Mouse (Mus musculus) monocyte, adult 59 days (primary cell): ENCODE results near the gene Bpifa5. TPM values are rescaled to one million over a fixed set of nuclear protein-coding genes. Genes with fewer than 3 reads are reported as not detected.

Experiments used
- total RNA-seq, 2 experiments: library from RNA; stranded (reverse); gene quantifications; one replicate each; pipeline ENCODE4 v1.2.4; 2023

The Bpifa5 gene
- total RNA-seq: not detected

DNA sequence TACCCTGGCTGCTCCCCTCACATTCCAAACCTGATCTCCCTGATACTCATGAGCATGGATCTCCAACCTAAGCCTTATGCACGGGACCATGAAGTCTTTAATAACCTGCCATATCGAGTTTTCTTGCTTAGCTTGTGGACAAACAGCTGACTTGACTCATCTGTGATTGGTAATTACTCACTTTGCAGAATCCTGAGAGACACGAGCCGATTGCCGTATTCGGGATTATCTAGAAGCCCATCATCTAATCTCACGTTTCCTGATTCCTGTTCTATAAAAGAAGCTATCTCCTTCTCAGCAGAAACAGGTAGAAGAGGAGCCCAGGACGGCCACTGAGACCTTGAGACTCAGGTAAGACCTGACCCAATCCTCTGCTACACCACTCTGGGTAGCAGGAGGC is at the start of gene Bpifa5:
Gene Bpifa5 (plus strand): TSS at position 301 of the 400 bp plus-strand sequence.

DNA sequence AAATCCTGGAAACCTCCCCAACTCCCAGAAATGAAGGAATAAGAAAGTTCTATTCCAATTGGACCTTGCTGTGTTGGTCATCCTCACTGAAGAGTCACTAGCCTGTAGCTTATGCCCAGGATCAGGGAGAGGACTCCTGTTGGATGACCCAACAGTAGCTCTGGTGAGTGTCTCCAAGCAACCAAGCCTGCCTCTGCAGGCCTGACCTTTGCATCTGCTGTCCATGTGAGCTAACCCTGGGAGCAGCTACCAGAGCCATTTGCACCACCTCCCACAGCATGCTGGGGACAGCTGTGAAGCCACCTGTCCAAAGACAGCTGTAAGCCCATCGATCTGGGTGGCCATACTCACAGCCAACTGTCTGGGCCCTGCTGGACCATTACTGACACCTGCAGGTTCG is 32.3 kb upstream of the Bpifa5 start, which contains the start of gene Bpifa3:
Gene Bpifa3 (plus strand): TSS at position 217 of the 400 bp plus-strand sequence.

DNA sequence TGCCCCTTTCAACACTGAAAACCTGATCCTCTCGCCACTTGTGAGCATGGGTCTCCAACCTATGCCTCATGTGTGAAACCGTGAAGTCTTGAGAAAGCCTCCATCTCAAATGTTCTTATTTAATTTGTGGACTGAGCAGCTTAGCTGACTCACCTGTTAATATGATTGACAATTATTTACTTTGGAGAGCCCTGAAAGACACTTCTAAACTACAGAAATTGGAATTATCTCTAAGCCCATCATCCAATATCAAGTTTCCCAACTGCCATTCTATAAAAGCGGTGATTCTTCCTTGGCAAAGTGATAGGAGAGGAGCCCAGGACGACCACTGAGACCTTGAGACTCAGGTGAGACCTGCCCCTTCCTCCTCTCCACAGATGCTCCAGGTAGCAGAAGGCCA is 19.8 kb upstream of the Bpifa5 start, which contains the start of gene Bpifa1:
Gene Bpifa1 (plus strand): TSS at position 301 of the 400 bp plus-strand sequence.

DNA sequence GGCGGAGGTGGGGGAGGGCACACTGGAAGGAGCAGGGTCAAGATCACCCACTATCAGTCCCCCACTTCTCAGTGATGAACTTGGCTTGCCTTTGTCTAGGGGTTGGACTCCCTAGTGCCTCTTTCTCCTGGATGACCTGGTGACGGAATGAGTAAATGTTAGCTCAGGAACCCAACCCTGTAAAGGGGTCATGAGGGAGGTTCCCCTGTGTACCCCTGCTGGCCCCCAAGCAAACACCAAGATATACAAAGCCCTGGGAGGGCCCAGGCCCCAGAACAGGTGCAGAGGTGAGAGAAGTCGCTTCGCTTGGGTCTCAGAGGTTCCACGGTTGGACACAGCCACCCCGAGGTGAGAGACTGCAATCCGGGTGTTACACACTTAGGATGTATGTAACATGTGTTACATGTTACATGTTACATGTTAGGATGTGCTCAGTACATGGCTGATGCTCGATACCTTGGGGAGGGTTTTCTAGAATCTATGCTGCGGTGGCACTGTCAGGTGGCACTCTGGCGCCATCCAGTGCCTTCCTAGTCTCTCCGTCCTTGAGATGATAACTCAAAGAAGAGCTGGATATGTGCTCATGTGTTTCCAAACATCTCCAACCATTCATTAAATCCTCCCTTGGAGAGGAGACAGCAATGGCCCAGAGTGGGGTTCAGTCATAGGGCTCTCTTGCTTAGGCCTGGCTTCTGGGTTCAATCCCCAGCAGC is 28.3 kb downstream of the Bpifa5 start, which contains the start of gene Bpifb1:
Gene Bpifb1 (plus strand): TSS at position 273 of the 713 bp plus-strand sequence.

Other genes with a start within 250 kb of the Bpifa5 start
- gene Bpifb3, start 244.4 kb upstream of the Bpifa5 start, total RNA-seq: not detected
- gene Bpifb4, start 224.4 kb upstream of the Bpifa5 start, total RNA-seq: not detected
- gene Bpifa6, start 187.7 kb upstream of the Bpifa5 start, total RNA-seq: under 1 TPM; 0.52 to 0.88 TPM
- gene Bpifa2, start 154.3 kb upstream of the Bpifa5 start, total RNA-seq: not detected
- not detected for gene Bpifa3, start 32.3 kb upstream of the Bpifa5 start, total RNA-seq
- not detected for gene Bpifa1, start 19.7 kb upstream of the Bpifa5 start, total RNA-seq
- not detected for gene Bpifb1, start 28.2 kb downstream of the Bpifa5 start, total RNA-seq
- gene Bpifb5, start 61.1 kb downstream of the Bpifa5 start, total RNA-seq: not detected
- gene Bpifb9a, start 95.2 kb downstream of the Bpifa5 start, total RNA-seq: not detected
- gene Bpifb9b, start 144.6 kb downstream of the Bpifa5 start, total RNA-seq: not detected
- gene Cdk5rap1, start 210.4 kb downstream of the Bpifa5 start, total RNA-seq: 10 to 100 TPM in 1 of 2 experiments, 1 to 10 TPM in 1; 7.7 to 10.8 TPM
- 10 to 100 TPM; 17.2 to 20.8 TPM for gene Snta1, start 245.5 kb downstream of the Bpifa5 start, total RNA-seq